Mouse (Mus musculus): Measurements from ENCODE around the gene Oxnad1.

The Oxnad1 gene

DNA sequence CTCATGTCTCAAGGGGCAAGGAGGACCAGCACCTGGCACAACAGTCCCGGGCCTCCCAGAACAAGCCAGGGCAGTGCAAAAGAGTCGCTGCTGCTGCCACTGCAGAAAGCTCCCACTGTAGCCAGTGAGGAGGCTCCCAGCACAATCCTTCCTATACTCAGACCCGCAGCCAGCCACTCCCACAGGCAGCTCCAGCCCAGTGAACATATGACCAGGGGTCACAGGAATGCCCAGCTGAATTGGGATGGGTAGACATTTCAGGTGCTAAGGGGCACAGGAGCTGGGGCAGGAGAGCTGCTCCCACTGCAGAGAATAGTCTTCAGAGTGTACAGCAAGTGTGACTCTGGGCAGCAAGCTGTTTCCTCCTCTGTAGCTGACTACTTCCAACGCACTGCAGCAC is 60.2 kb downstream of the Oxnad1 start:
- no peak for DNase-seq (ENCODE audit: low spot score in 2 of 2)

GRCm38 (mm10) chr14:32145809-32146511 is 60.8 kb downstream of the Oxnad1 start:
- no peak for DNase-seq (ENCODE audit: low spot score in 2 of 2)

DNA sequence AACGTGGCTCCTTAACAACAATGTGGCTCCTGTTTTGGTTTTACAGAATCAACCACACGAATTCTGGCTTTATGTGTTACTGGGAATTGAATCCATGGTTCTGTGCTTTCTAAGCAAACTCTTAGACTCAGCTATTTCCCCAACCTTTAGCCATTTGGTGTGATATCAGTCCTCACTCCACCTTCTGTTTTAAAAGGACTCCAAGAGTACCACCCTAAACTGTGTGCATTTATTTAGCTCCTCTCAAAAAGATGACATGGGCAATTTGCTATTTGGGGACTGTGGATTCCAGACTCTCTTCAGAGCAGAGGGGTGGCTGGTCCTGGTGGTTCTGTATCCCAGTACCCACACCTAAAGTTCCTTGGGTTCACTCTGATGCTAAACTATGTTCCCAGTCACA is 61.4 kb downstream of the Oxnad1 start:
- DNase-seq (ENCODE audit: low spot score in 2 of 2), result no peak

DNA sequence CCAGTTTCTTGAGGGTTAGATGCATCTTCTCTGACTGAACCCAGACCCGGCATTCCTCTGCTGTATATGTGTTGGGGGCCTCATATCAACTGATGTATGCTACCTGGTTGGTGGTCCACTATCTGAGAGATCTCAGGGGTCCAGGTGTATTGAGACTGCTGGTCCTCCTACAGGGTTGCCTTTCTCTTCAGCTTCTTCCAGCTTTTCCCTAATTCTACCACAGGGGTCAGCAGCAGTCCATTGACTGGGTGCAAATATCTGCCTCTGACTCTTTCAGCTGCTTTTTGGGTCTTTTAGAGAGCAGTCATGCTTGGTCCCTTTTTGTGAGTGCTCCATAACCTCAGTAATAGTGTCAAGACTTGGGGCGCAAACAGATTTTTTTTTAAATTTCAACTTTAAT is 65.7 kb downstream of the Oxnad1 start:
- DNase-seq (ENCODE audit: low spot score in 2 of 2), result no peak

GRCm38 (mm10) chr14:32152243-32152965 is 67.2 kb downstream of the Oxnad1 start:
- DNase-seq (ENCODE audit: low spot score in 2 of 2), result no peak

Data from left cerebral cortex, adult 9 months (tissue).